In genomic region chr3:94804146-94804545, GRCm38 (mm10) we compare ENCODE assay signal across 9 mouse cellular contexts. TPM values are rescaled to one million over a fixed set of nuclear protein-coding genes. Genes with fewer than 3 reads are reported as not detected.
DNase-seq lines count a peak whose midpoint lies in the region; ATAC-seq and TF ChIP-seq lines count a peak whose summit lies in the region.
"Had no signal": no experiment of that assay in that cellular context is flagged by ENCODE, and none has a peak within 500 bp of the region (broad histone marks: within the 10 kb centered on the region; RNA-seq: fewer than 3 reads in every experiment).

No protein-coding gene starts in this region.

- no peak overlapping the region for H3K9ac ChIP-seq in heart, adult 2 months (ENCODE audit: low read depth, low read length)
- no peak overlapping the region for H3K9ac ChIP-seq in heart, embryonic 12.5 days
- H3K9ac ChIP-seq in forebrain, embryonic 12.5 days = no peak overlapping the region
- no peak overlapping the region for H3K9ac ChIP-seq in limb, embryonic 13.5 days
- H3K9ac ChIP-seq: liver, embryonic 14.5 days had no signal

- no peaks in the 10 kb centered on the region for H3K27me3 ChIP-seq in heart, adult 2 months (ENCODE audit: control insufficient read depth, insufficient read depth, low read length)
- H3K27me3 ChIP-seq in heart, embryonic 12.5 days (replicated peaks) = no peaks in the 10 kb centered on the region; the same call in 1 of the 2 replicates
- peaks cover under 1% of the 10 kb centered on the region for H3K27me3 ChIP-seq in Patski
- no peaks in the 10 kb centered on the region for H3K27me3 ChIP-seq in forebrain, embryonic 12.5 days
- H3K27me3 ChIP-seq in limb, embryonic 13.5 days = 0 out of 2 replicates have a peak, but pooled peaks cover 6% of the 10 kb centered on the region

- WGBS in heart, adult 2 months = 21% methylated on average over 10 of the region's 10 CpGs
- 17% methylated on average over 10 of the region's 10 CpGs for WGBS in heart, embryonic 12.5 days
- 2% methylated on average over 10 of the region's 10 CpGs for WGBS in forebrain, embryonic 12.5 days
- 15% methylated on average over 10 of the region's 10 CpGs for WGBS in limb, embryonic 13.5 days

- no peaks in the 10 kb centered on the region for H3K4me1 ChIP-seq in heart, adult 2 months (ENCODE audit: control insufficient read depth, insufficient read depth, low read length)
- 0 out of 2 replicates have a peak, but pooled peaks cover 5% of the 10 kb centered on the region for H3K4me1 ChIP-seq in heart, embryonic 12.5 days (replicated peaks)
- H3K4me1 ChIP-seq in forebrain, embryonic 12.5 days = peaks cover 9% of the 10 kb centered on the region; the same call in 1 of the 2 replicates
- H3K4me1 ChIP-seq in limb, embryonic 13.5 days = peaks cover 15% of the 10 kb centered on the region

- H3K4me3 ChIP-seq in heart, adult 2 months = no peak overlapping the region
- no peak overlapping the region for H3K4me3 ChIP-seq in heart, embryonic 12.5 days
- no peak overlapping the region for H3K4me3 ChIP-seq in forebrain, embryonic 12.5 days (replicated peaks)
- no peak overlapping the region for H3K4me3 ChIP-seq in limb, embryonic 13.5 days

- CTCF ChIA-PET in Patski (lab: Charles Lee) = interaction anchor here (0.9 to 3.8 kb wide), 5 partner anchors 8 to 347 kb away, joined by 3 to 10 read pairs (median 4); partner anchors contain the start of gene Pogz

- no peak overlapping the region for H3K4me2 ChIP-seq in heart, embryonic 12.5 days
- peak overlapping the region; percentile 40; the same call in 1 of the 2 replicates for H3K4me2 ChIP-seq in forebrain, embryonic 12.5 days
- H3K4me2 ChIP-seq in limb, embryonic 13.5 days (replicated peaks) = peak overlapping the region; percentile 27; the same call in 1 of the 2 replicates

- in situ Hi-C loops in Patski (cut with MboI; ENCODE audit: low pct_unique_long_range_greater_than_20kb) = no loop called here

- no peak for ATAC-seq in heart, embryonic 12.5 days (ENCODE audit: insufficient number of reproducible peaks, low FRiP score)
- peak; percentile 82 for ATAC-seq in Patski
- ATAC-seq in forebrain, embryonic 12.5 days (ENCODE audit: low FRiP score) = peak; percentile 49; the same call in 1 of the 2 replicates
- ATAC-seq in limb, embryonic 13.5 days (ENCODE audit: low FRiP score, low read depth) = no peak; the same call in 1 of the 2 replicates

- TF ChIP-seq CTCF in heart, adult 2 months (IDR thresholded peaks at IDR 0.05) = no peak
- no peak for TF ChIP-seq CTCF in Patski (IDR thresholded peaks at IDR 0.05)

- POLR2A ChIA-PET in Patski (lab: Charles Lee) = interaction anchor here (0.7 kb wide), 1 partner anchor 33 kb away, joined by 6 read pairs; the partner anchor contains the start of gene Pogz

- intact Hi-C loops in heart, adult 2 months (cut with DNase I) = no loop called here

- TF ChIP-seq EP300 in heart, adult 2 months (IDR thresholded peaks at IDR 0.05; ENCODE audit: insufficient read depth, low read depth, low read length) = no peak

- DNase-seq in heart, adult 2 months = peak; percentile 41 to 48
- peak; percentile 75 for DNase-seq in Patski (ENCODE audit: low read depth, low spot score)
- no peak for DNase-seq in kidney, adult 9 months
- no peak for DNase-seq in thymus, postnatal 4 days
- DNase-seq in lung, postnatal 25 days (ENCODE audit: low spot score) = no peak

- H3K36me3 ChIP-seq in heart, adult 2 months (ENCODE audit: control insufficient read depth, insufficient read depth, low read length) = no peaks in the 10 kb centered on the region
- no peaks in the 10 kb centered on the region for H3K36me3 ChIP-seq in heart, embryonic 12.5 days
- H3K36me3 ChIP-seq in forebrain, embryonic 12.5 days (replicated peaks) = no peaks in the 10 kb centered on the region
- no peaks in the 10 kb centered on the region for H3K36me3 ChIP-seq in limb, embryonic 13.5 days

- no peaks in the 10 kb centered on the region for H3K79me2 ChIP-seq in heart, adult 2 months (replicated peaks; ENCODE audit: control insufficient read depth, insufficient read depth, low read length)

- no peak for TF ChIP-seq POLR2A in heart, adult 2 months (IDR thresholded peaks at IDR 0.05; ENCODE audit: insufficient read depth, low read depth, low read length)

- no peak overlapping the region for H3K27ac ChIP-seq in heart, adult 2 months
- H3K27ac ChIP-seq in heart, embryonic 12.5 days (ENCODE audit: poor library complexity, severe bottlenecking) = no peak overlapping the region
- H3K27ac ChIP-seq in forebrain, embryonic 12.5 days = 0 out of 2 replicates have a peak overlapping the region, but pooled peaks have one; percentile 9
- H3K27ac ChIP-seq in limb, embryonic 13.5 days = peak overlapping the region; percentile 64; the same call in 1 of the 2 replicates
- H3K27ac ChIP-seq: liver, embryonic 14.5 days had no signal

- no peaks in the 10 kb centered on the region for H3K9me3 ChIP-seq in heart, embryonic 12.5 days (replicated peaks)
- H3K9me3 ChIP-seq in forebrain, embryonic 12.5 days = no peaks in the 10 kb centered on the region
- no peaks in the 10 kb centered on the region for H3K9me3 ChIP-seq in limb, embryonic 13.5 days

RNA-seq across cellular contexts. Expression of gene Cgn, which starts 17.9 kb away (rescaled TPM):
- total RNA-seq in heart, adult 2 months (2021) = under 1 TPM; 0.25 to 0.50 TPM
- 0.26 and 0.43 TPM in 2 replicates for polyA plus RNA-seq in heart, adult 2 months (2012; rRNA removed)
- polyA plus RNA-seq in heart, embryonic 12.5 days (2016; fragmentation: Nextera tagmentation; extraction: Ambion mirVana) = 2.1 and 2.4 TPM in 2 replicates
- 6.8 TPM for polyA plus RNA-seq in Patski (2021)
- 5.9 and 6.0 TPM in 2 replicates for polyA plus RNA-seq in forebrain, embryonic 12.5 days (2016; fragmentation: Nextera tagmentation; extraction: Ambion mirVana)
- polyA plus RNA-seq in limb, embryonic 13.5 days (2015; fragmentation: Nextera tagmentation; extraction: Ambion mirVana) = 7.1 and 7.3 TPM in 2 replicates

RNA-seq across cellular contexts. Expression of gene Pogz, which starts 33.2 kb away (rescaled TPM):
- total RNA-seq in heart, adult 2 months (2021) = 10 to 100 TPM; 17.3 TPM
- 13.7 and 16.4 TPM in 2 replicates for polyA plus RNA-seq in heart, adult 2 months (2012; rRNA removed)
- polyA plus RNA-seq in heart, embryonic 12.5 days (2016; fragmentation: Nextera tagmentation; extraction: Ambion mirVana) = 12.3 and 12.8 TPM in 2 replicates
- polyA plus RNA-seq in Patski (2021) = 32.8 TPM
- polyA plus RNA-seq in forebrain, embryonic 12.5 days (2016; fragmentation: Nextera tagmentation; extraction: Ambion mirVana) = 27.6 and 28.8 TPM in 2 replicates
- polyA plus RNA-seq in limb, embryonic 13.5 days (2015; fragmentation: Nextera tagmentation; extraction: Ambion mirVana) = 21.2 and 25.0 TPM in 2 replicates

Comparison
In these comparisons a context has a peak if more than half of its experiments do, and no peak if none do; other contexts are left out.
1. DNase-seq: peak in heart, adult 2 months (2 of 2) and Patski (single experiment); none in kidney, adult 9 months (single experiment), thymus, postnatal 4 days (single experiment) and lung, postnatal 25 days (single experiment).
2. H3K27ac ChIP-seq: peak in forebrain, embryonic 12.5 days (single experiment) and limb, embryonic 13.5 days (single experiment); none in heart, adult 2 months (single experiment) and heart, embryonic 12.5 days (single experiment).
3. ATAC-seq: peak in Patski (single experiment) and forebrain, embryonic 12.5 days (single experiment); none in heart, embryonic 12.5 days (single experiment) and limb, embryonic 13.5 days (single experiment).